Mouse (Mus musculus) spleen, embryonic (tissue): Measurements from ENCODE around the gene Atat1.

ENCODE experiments used
- CTCF ChIA-PET: fragments of 350-600 bp; sonication (Branson Sonifier 250); formaldehyde crosslinking; loops from one replicate; lab custom pipeline; 2022; lab: Charles Lee

Gene Atat1

GRCm38 (mm10) chr17:35859835-35860234 is 50.0 kb downstream of the Atat1 start:
- CTCF ChIA-PET = interaction anchor here (0.6 to 1.0 kb wide), 3 partner anchors 13 to 31 kb away, joined by 3 to 7 read pairs (median 4); no protein-coding TSS in a partner anchor

- CTCF ChIA-PET = interaction anchor here (0.6 to 1.0 kb wide), 3 partner anchors 13 to 31 kb away, joined by 3 to 7 read pairs (median 4); no protein-coding TSS in a partner anchor
These were observed 50.5 kb downstream of the Atat1 start for GRCm38 (mm10) chr17:35859371-35859770.

- CTCF ChIA-PET = interaction anchor here (0.5 kb wide), 1 partner anchor 19 kb away, joined by 6 read pairs; no protein-coding TSS in a partner anchor
These were observed 58.9 kb downstream of the Atat1 start for GRCm38 (mm10) chr17:35850974-35851373.

GRCm38 (mm10) chr17:35848112-35848511 is 61.8 kb downstream of the Atat1 start:
- CTCF ChIA-PET = no interaction called here
